Mouse (Mus musculus) liver, embryonic 13.5 days (tissue): ENCODE measurements around the gene Ccl27a. TPM values are rescaled to one million over a fixed set of nuclear protein-coding genes. Genes with fewer than 3 reads are reported as not detected.

Source experiments
- ATAC-seq: fragments of 200-750 bp; cut with Nextera tagmentation; 2 replicates; pipeline ENCODE4 v1.8.0; 2017; ENCODE audit warnings: low read depth, mild to moderate bottlenecking, moderate number of reproducible peaks, moderate library complexity
- DNase-seq: peaks from one replicate; pipeline ENCODE4 v3.0.0; 2022
- H3K27ac ChIP-seq: fragments of 300-500 bp; sonication (generic); 2 replicates; pipeline ENCODE4 v1.5.1; 2015; ENCODE audit warnings: moderate library complexity, mild to moderate bottlenecking, inconsistent platforms
- H3K27me3 ChIP-seq: fragments of 300-500 bp; sonication (generic); 2 replicates; pipeline ENCODE4 v1.6.1; 2015; ENCODE audit warnings: mild to moderate bottlenecking, inconsistent platforms
- H3K36me3 ChIP-seq: fragments of 300-500 bp; sonication (generic); 2 replicates; pipeline ENCODE4 v1.6.1; 2015; ENCODE audit warnings: mild to moderate bottlenecking, inconsistent platforms
- H3K4me1 ChIP-seq: fragments of 300-500 bp; sonication (generic); replicated peaks from 2 replicates; pipeline ENCODE4 v1.6.1; 2015; ENCODE audit warnings: inconsistent platforms
- H3K4me2 ChIP-seq: fragments of 300-500 bp; sonication (generic); 2 replicates; pipeline ENCODE4 v1.6.1; 2015; ENCODE audit warnings: inconsistent platforms, mild to moderate bottlenecking, moderate library complexity
- H3K4me3 ChIP-seq: fragments of 300-500 bp; sonication (generic); replicated peaks from 2 replicates; pipeline ENCODE4 v1.5.1; 2015; ENCODE audit warnings: mild to moderate bottlenecking, inconsistent platforms
- H3K9ac ChIP-seq: fragments of 300-500 bp; sonication (generic); 2 replicates; pipeline ENCODE4 v1.6.1; 2015; ENCODE audit warnings: mild to moderate bottlenecking, inconsistent platforms
- H3K9me3 ChIP-seq: fragments of 300-500 bp; sonication (generic); replicated peaks from 2 replicates; pipeline ENCODE4 v1.6.1; 2016; ENCODE audit warnings: inconsistent platforms
- WGBS: fragments of 180-500 bp; shearing (Covaris S2); methylation state at CpG from one replicate; pipeline ENCODE4 v1.1.7; 2015; ENCODE audit not compliant: insufficient replicate concordance; 5-methylcytosine and 5-hydroxymethylcytosine counted together
- polyA plus RNA-seq: library from polyadenylated mRNA; unstranded; fragments of >200 nt; fragmentation: Nextera tagmentation; extraction: Ambion mirVana; gene quantifications from 2 replicates; pipeline ENCODE4 v1.2.1, GENCODE M21; 2015

Ccl27a gene
- polyA plus RNA-seq, 1 experiment from 2014 or later, result 7.1 TPM

- peak within 1 kb of the TSS; percentile 92 for H3K4me2 ChIP-seq
- DNase-seq (peak; percentile 86), ATAC-seq (peak; percentile 81)
- 0 out of 2 replicates have a peak, but pooled peaks cover under 1% of the 10 kb centered on the region for H3K27me3 ChIP-seq
- peaks cover 19% of the 10 kb centered on the region; the same call in 1 of the 2 replicates for H3K36me3 ChIP-seq
- H3K9me3 ChIP-seq, result no peaks in the 10 kb centered on the region
- H3K9ac ChIP-seq, result peak within 1 kb of the TSS; percentile 83
- peaks cover 34% of the 10 kb centered on the region for H3K4me1 ChIP-seq
- H3K27ac ChIP-seq, result peak within 1 kb of the TSS; percentile 88
- peak within 1 kb of the TSS; percentile 78 for H3K4me3 ChIP-seq
- under 1% methylated on average over 57 of the region's 57 CpGs for WGBS
Measured at GRCm38 (mm10) chr4:41755338-41756305, 18.4 kb downstream of the Ccl27a start, which contains the start of gene Sigmar1. Gene Sigmar1, minus strand, starts transcription at chr4:41756157.

GRCm38 (mm10) chr4:41754797-41755337 lies 19.2 kb downstream of the Ccl27a start, which contains the start of gene Galt:
Gene Galt, plus strand, starts transcription at chr4:41755228.
- WGBS, result 16% methylated on average over 14 of the region's 14 CpGs
- Histone ChIP-seq H3K4me2 (peak within 1 kb of the TSS; percentile 92), H3K27me3 (0 out of 2 replicates have a peak, but pooled peaks cover 3% of the 10 kb centered on the region), H3K9me3 (no peaks in the 10 kb centered on the region), H3K27ac (peak within 1 kb of the TSS; percentile 88), H3K9ac (peak within 1 kb of the TSS; percentile 83), H3K4me1 (peaks cover 26% of the 10 kb centered on the region), H3K4me3 (peak within 1 kb of the TSS; percentile 78), H3K36me3 (peaks cover 19% of the 10 kb centered on the region; the same call in 1 of the 2 replicates)
- ATAC-seq (peak; percentile 71), DNase-seq (no peak)

- H3K4me1 ChIP-seq, result peaks cover 18% of the 10 kb centered on the region
- H3K27me3 ChIP-seq, result no peaks in the 10 kb centered on the region
- no peak overlapping the region for H3K4me3 ChIP-seq
- H3K4me2 ChIP-seq, result no peak overlapping the region
- no peak overlapping the region for H3K27ac ChIP-seq
- peaks cover 6% of the 10 kb centered on the region; the same call in 1 of the 2 replicates for H3K9me3 ChIP-seq
- no peak overlapping the region for H3K9ac ChIP-seq
- H3K36me3 ChIP-seq, result no peaks in the 10 kb centered on the region
- ATAC-seq (no peak), DNase-seq (no peak)
- 58% methylated on average over 1 of the region's 1 CpGs for WGBS
Measured at GRCm38 (mm10) chr4:41745021-41745420, 29.0 kb downstream of the Ccl27a start.

- Histone ChIP-seq H3K27me3 (no peaks in the 10 kb centered on the region), H3K36me3 (peaks cover 3% of the 10 kb centered on the region), H3K4me2 (no peak overlapping the region), H3K9me3 (peaks cover 6% of the 10 kb centered on the region; the same call in 1 of the 2 replicates), H3K9ac (no peak overlapping the region), H3K4me3 (no peak overlapping the region), H3K4me1 (peaks cover 25% of the 10 kb centered on the region), H3K27ac (no peak overlapping the region)
- 48% methylated on average over 2 of the region's 2 CpGs for WGBS
- ATAC-seq (no peak), DNase-seq (no peak)
Measured at GRCm38 (mm10) chr4:41744131-41744530, 29.9 kb downstream of the Ccl27a start.

GRCm38 (mm10) chr4:41741158-41741560 lies 32.9 kb downstream of the Ccl27a start:
- peak overlapping the region; percentile 77 for H3K9ac ChIP-seq
- ATAC-seq, result peak; percentile 94
- peaks cover 4% of the 10 kb centered on the region; the same call in 1 of the 2 replicates for H3K9me3 ChIP-seq
- peaks cover 13% of the 10 kb centered on the region for H3K36me3 ChIP-seq
- peak overlapping the region; percentile 72 for H3K4me3 ChIP-seq
- H3K27me3 ChIP-seq, result no peaks in the 10 kb centered on the region
- DNase-seq, result peak; percentile 90
- peaks cover 25% of the 10 kb centered on the region for H3K4me1 ChIP-seq
- peak overlapping the region; percentile 72 for H3K27ac ChIP-seq
- peak overlapping the region; percentile 97 for H3K4me2 ChIP-seq
- WGBS, result under 1% methylated on average over 27 of the region's 27 CpGs

GRCm38 (mm10) chr4:41740380-41741157 lies 33.5 kb downstream of the Ccl27a start:
- no peaks in the 10 kb centered on the region for H3K27me3 ChIP-seq
- H3K36me3 ChIP-seq, result peaks cover 13% of the 10 kb centered on the region
- ATAC-seq (peak; percentile 84), DNase-seq (no peak)
- WGBS, result under 1% methylated on average over 48 of the region's 48 CpGs
- peak overlapping the region; percentile 97 for H3K4me2 ChIP-seq
- no peaks in the 10 kb centered on the region for H3K9me3 ChIP-seq
- H3K27ac ChIP-seq, result peak overlapping the region; percentile 72
- H3K4me1 ChIP-seq, result peaks cover 25% of the 10 kb centered on the region
- peak overlapping the region; percentile 77 for H3K9ac ChIP-seq
- peak overlapping the region; percentile 72 for H3K4me3 ChIP-seq

- Histone ChIP-seq H3K4me3 (no peak overlapping the region; the same call in 1 of the 2 replicates), H3K27ac (no peak overlapping the region), H3K27me3 (peaks cover 3% of the 10 kb centered on the region), H3K9ac (no peak overlapping the region), H3K36me3 (peaks cover 13% of the 10 kb centered on the region), H3K4me2 (peak overlapping the region; percentile 97; the same call in 1 of the 2 replicates), H3K4me1 (peaks cover 25% of the 10 kb centered on the region), H3K9me3 (no peaks in the 10 kb centered on the region)
- DNase-seq, result no peak
- WGBS, result 85% methylated on average over 13 of the region's 13 CpGs
- no peak for ATAC-seq
Measured at GRCm38 (mm10) chr4:41739260-41739659, 34.8 kb downstream of the Ccl27a start.

- H3K27ac ChIP-seq, result no peak overlapping the region
- no peak overlapping the region for H3K4me2 ChIP-seq
- ATAC-seq, result no peak
- 58% methylated on average over 1 of the region's 1 CpGs for WGBS
- H3K4me3 ChIP-seq, result no peak overlapping the region
- peaks cover 12% of the 10 kb centered on the region for H3K27me3 ChIP-seq
- H3K9me3 ChIP-seq, result no peaks in the 10 kb centered on the region
- DNase-seq, result no peak
- peaks cover 25% of the 10 kb centered on the region for H3K4me1 ChIP-seq
- peaks cover 13% of the 10 kb centered on the region for H3K36me3 ChIP-seq
- H3K9ac ChIP-seq, result no peak overlapping the region
Measured at GRCm38 (mm10) chr4:41738256-41738603, 35.8 kb downstream of the Ccl27a start.

- peaks cover 17% of the 10 kb centered on the region for H3K27me3 ChIP-seq
- H3K27ac ChIP-seq, result no peak overlapping the region
- H3K36me3 ChIP-seq, result peaks cover 13% of the 10 kb centered on the region
- no peak overlapping the region for H3K4me2 ChIP-seq
- H3K4me1 ChIP-seq, result peaks cover 25% of the 10 kb centered on the region
- 33% methylated on average over 8 of the region's 8 CpGs for WGBS
- no peak for ATAC-seq
- no peak overlapping the region for H3K4me3 ChIP-seq
- no peaks in the 10 kb centered on the region for H3K9me3 ChIP-seq
- H3K9ac ChIP-seq, result no peak overlapping the region
- DNase-seq, result no peak
Measured at GRCm38 (mm10) chr4:41737602-41738255, 36.3 kb downstream of the Ccl27a start.

GRCm38 (mm10) chr4:41731052-41731765 lies 42.8 kb downstream of the Ccl27a start, which contains the start of gene Arid3c:
Gene Arid3c, minus strand, starts transcription at chr4:41731142.
- no peaks in the 10 kb centered on the region for H3K9me3 ChIP-seq
- no peak for ATAC-seq
- no peak within 1 kb of the TSS for H3K27ac ChIP-seq
- H3K4me1 ChIP-seq, result peaks cover 7% of the 10 kb centered on the region; the same call in 1 of the 2 replicates
- 2% methylated on average over 50 of the region's 50 CpGs for WGBS
- H3K9ac ChIP-seq, result no peak within 1 kb of the TSS
- no peaks in the 10 kb centered on the region for H3K36me3 ChIP-seq
- H3K4me3 ChIP-seq, result peak within 1 kb of the TSS; percentile 35
- no peak for DNase-seq
- peak within 1 kb of the TSS; percentile 56 for H3K4me2 ChIP-seq
- peaks cover 77% of the 10 kb centered on the region for H3K27me3 ChIP-seq
